Mouse (Mus musculus) lung, postnatal 0 days (tissue): ENCODE results near the gene Meiob. TPM values are rescaled to one million over a fixed set of nuclear protein-coding genes. Genes with fewer than 3 reads are reported as not detected.
A peak's percentile ranks its signal among the peaks of the same experiment; 100 is the strongest.

Experiments used
- ATAC-seq: fragments of 200-750 bp; cut with Nextera tagmentation; 2 replicates; pipeline ENCODE4 v1.8.0; 2017; ENCODE audit warnings: moderate library complexity
- DNase-seq: peaks from one replicate; pipeline ENCODE4 v3.0.0-alpha.2; 2016; ENCODE audit warnings: low spot score
- H3K27ac ChIP-seq: fragments of 300-500 bp; sonication (generic); 2 replicates; pipeline ENCODE4 v1.5.1; 2014; ENCODE audit warnings: antibody characterized with exemption, mild to moderate bottlenecking, low read length, mixed read lengths
- H3K27me3 ChIP-seq: fragments of 300-500 bp; sonication (generic); replicated peaks from 2 replicates; pipeline ENCODE4 v1.6.1; 2014; ENCODE audit warnings: low read length, mixed read lengths; ENCODE audit not compliant: insufficient read depth
- H3K36me3 ChIP-seq: fragments of 300-500 bp; sonication (generic); 2 replicates; pipeline ENCODE4 v1.6.1; 2014; ENCODE audit warnings: low read length, mixed read lengths; ENCODE audit not compliant: insufficient read depth
- H3K4me1 ChIP-seq: fragments of 300-500 bp; sonication (generic); 2 replicates; pipeline ENCODE4 v1.6.1; 2014; ENCODE audit warnings: antibody characterized with exemption, low read depth, low read length, mixed read lengths; ENCODE audit not compliant: insufficient read depth
- H3K4me2 ChIP-seq: fragments of 300-500 bp; sonication (generic); replicated peaks from 2 replicates; pipeline ENCODE4 v1.6.1; 2014; ENCODE audit warnings: low read depth, mild to moderate bottlenecking, low read length, moderate library complexity, mixed read lengths
- H3K4me3 ChIP-seq: fragments of 300-500 bp; sonication (generic); 2 replicates; pipeline ENCODE4 v1.5.1; 2014; ENCODE audit warnings: low read depth, low read length
- H3K9ac ChIP-seq: fragments of 300-500 bp; sonication (generic); replicated peaks from 2 replicates; pipeline ENCODE4 v1.6.1; 2014; ENCODE audit warnings: low read depth, mild to moderate bottlenecking
- H3K9me3 ChIP-seq: fragments of 300-500 bp; sonication (generic); 2 replicates; pipeline ENCODE4 v1.6.1; 2016; ENCODE audit warnings: low read length, mixed read lengths
- CTCF ChIP-seq: IDR thresholded peaks from 2 replicates; pipeline ENCODE4 v1.5.1; 2016; ENCODE audit warnings: antibody characterized with exemption, mild to moderate bottlenecking
- EP300 ChIP-seq: IDR thresholded peaks from 2 replicates; pipeline ENCODE4 v1.6.1; 2016; ENCODE audit warnings: antibody characterized with exemption, mild to moderate bottlenecking, control low read depth
- WGBS: fragments of 180-500 bp; shearing (Covaris S2); extraction: QIAGEN DNeasy Blood & Tissue Kit; methylation state at CpG from one replicate; pipeline ENCODE4 v1.1.7; 2014; 5-methylcytosine and 5-hydroxymethylcytosine counted together
- polyA plus RNA-seq: library from polyadenylated mRNA; unstranded; fragments of >200 nt; fragmentation: Nextera tagmentation; extraction: Ambion mirVana; gene quantifications from 2 replicates; pipeline ENCODE4 v1.2.1, GENCODE M21; 2015

Gene Meiob
- polyA plus RNA-seq, 1 experiment from 2014 or later, result not detected

DNA sequence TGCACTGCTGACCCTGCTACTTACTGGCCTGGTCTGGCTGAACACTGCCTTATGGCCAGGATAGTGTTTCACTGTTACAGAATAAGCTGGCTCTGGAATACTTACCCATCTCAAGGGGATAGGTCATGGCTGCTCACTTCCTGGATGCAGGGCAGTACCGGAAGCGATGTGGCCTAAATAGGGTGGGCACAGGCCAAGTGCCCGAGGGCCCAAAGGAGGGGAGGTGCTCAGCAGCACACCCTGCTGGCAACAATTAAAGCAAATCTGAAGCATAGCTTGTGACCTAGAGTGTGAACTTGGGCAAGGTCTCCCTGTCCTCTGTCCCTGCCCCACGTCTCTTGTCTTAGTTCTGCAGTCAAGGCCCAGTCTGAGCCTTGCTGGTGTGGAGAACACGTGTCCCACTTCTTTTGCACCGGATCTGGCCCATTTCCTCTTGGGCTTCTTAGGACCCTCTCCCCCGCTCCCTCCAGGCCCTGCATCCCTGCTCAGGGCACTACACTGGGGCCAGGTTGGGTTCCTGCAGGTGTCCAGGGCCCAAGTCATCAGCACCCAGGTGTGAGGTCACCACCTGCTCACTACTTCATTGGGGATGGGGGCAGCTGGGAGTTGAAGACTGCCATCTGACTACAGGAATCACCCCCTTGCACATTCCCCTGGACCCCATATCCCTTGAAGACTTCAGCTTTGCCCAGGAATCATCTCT is 77.8 kb downstream of the Meiob start:
- peaks cover 7% of the 10 kb centered on the region; the same call in 1 of the 2 replicates for H3K36me3 ChIP-seq
- ATAC-seq, result no peak
- H3K27me3 ChIP-seq, result no peaks in the 10 kb centered on the region
- 33% methylated on average over 7 of the region's 7 CpGs for WGBS
- TF ChIP-seq EP300 (no peak), CTCF (peak; percentile 72)
- no peaks in the 10 kb centered on the region for H3K9me3 ChIP-seq
- no peak overlapping the region for H3K27ac ChIP-seq
- H3K4me1 ChIP-seq, result peaks cover 8% of the 10 kb centered on the region; the same call in 1 of the 2 replicates
- no peak overlapping the region for H3K4me3 ChIP-seq
- H3K9ac ChIP-seq, result no peak overlapping the region
- no peak overlapping the region for H3K4me2 ChIP-seq
- DNase-seq, result peak; percentile 49

DNA sequence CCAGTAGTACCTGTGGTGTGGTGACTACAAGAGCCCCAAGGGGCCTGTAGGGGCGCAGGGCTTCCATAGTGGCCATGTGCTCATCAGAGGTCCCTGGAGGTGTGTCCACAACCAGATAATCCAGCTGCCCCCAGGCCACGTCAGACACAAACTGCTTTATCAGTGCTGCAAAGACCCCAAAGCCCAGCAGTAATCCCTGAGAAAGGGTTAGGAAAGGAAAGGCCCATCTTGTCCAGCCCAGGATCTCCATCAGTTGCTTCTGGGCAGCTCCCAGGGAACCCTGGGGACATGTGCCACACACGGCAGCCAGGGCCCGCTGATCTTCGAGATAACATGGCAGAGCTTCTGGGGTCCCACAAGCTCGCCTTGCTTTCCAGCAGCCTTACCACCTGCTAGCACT is 80.3 kb downstream of the Meiob start:
- H3K4me3 ChIP-seq, result no peak overlapping the region
- H3K9me3 ChIP-seq, result no peaks in the 10 kb centered on the region
- H3K4me1 ChIP-seq, result peaks cover 20% of the 10 kb centered on the region
- WGBS, result 80% methylated on average over 6 of the region's 6 CpGs
- ATAC-seq (no peak), DNase-seq (no peak)
- H3K27ac ChIP-seq, result no peak overlapping the region
- no peak overlapping the region for H3K4me2 ChIP-seq
- peaks cover 10% of the 10 kb centered on the region; the same call in 1 of the 2 replicates for H3K36me3 ChIP-seq
- no peaks in the 10 kb centered on the region for H3K27me3 ChIP-seq
- H3K9ac ChIP-seq, result no peak overlapping the region
- no peak for TF ChIP-seq CTCF
- no peak for TF ChIP-seq EP300

DNA sequence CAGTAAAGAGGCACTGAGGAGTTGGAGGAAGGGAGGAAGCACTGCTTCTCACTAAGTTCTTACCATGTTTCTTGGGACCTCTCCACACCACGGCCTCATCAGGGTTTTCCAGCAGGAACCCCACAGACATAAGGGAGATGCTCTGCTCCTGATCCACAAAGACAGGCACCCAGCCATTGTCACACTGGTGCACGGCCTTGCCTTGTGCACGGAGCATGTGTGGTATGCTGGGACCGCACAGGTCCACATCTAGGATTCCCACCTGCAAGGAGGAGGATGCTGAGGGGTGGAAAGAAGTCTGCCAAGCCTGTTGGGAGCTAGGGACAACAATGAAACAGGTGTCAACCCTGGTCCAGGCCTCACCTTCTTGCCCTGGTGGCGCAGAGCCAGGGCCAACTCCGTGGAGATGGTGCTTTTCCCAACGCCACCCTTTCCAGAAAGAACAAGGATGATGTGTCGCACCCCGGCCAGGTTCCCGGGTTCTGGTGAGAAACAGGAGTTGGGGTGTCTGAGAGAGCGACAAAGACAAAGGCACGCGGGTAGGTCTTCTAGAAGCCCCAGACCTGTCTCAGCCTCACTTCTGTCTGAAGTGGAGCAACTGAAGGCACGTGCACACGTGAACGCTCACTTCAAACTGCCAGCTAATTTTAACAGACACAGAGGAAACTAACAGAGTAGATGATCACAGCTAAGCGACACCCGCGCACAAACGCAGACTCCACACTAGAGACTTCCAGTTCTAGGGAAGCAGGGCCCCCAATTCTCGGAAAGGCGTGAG is 81.5 kb downstream of the Meiob start:
- H3K27ac ChIP-seq, result peak overlapping the region; percentile 51; the same call in 1 of the 2 replicates
- WGBS, result 23% methylated on average over 22 of the region's 22 CpGs
- H3K27me3 ChIP-seq, result no peaks in the 10 kb centered on the region
- ATAC-seq, result no peak
- peak overlapping the region; percentile 84 for H3K4me2 ChIP-seq
- TF ChIP-seq CTCF (no peak), EP300 (no peak)
- H3K36me3 ChIP-seq, result peaks cover 10% of the 10 kb centered on the region; the same call in 1 of the 2 replicates
- H3K4me1 ChIP-seq, result peaks cover 20% of the 10 kb centered on the region
- DNase-seq, result no peak
- H3K9me3 ChIP-seq, result no peaks in the 10 kb centered on the region
- H3K4me3 ChIP-seq, result peak overlapping the region; percentile 79
- peak overlapping the region; percentile 81 for H3K9ac ChIP-seq

DNA sequence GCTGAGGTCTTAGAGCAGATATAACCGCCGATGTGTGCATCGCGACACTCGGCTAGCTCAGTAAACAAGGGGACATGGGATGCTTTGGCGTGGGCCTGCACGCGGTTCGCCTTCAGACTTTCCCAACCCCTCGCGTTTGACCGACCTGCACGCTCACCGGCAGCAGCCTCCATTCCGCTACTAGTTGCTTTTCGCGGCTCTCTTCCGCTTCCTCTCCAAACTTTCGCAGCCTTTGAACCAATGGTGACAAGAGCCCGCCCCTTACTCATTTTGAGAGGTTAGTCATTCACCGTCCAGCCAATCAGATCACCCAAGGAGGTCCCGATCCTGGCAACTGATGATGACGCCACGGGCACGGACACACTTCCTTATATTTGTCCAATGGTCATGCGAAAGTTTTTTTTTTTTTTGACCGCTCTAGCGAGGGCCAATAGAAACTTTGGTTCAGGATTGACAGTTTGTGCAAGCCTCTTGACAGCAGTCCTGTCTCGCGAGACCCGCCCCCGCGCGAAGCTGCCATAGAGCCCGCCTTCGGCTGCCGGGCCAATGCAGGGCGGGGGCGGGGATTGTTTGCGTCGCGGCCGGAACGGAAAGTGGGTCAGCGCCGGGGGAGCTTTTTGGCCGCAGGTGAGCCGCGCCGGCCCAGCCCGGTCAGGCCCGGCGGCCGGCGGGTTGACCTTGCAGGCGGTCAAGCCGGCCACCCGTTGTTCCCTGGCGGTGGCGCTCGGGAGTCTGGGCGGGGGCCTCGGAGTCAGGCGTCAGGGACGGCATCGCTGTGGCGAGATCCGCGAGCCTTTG is 82.2 kb downstream of the Meiob start, which contains the start of the genes Nubp2 and Spsb3:
Gene Nubp2 (minus strand): TSS at position 216 of the 798 bp plus-strand sequence.
Gene Spsb3 (plus strand): TSS at position 510 of the 798 bp plus-strand sequence.
- ATAC-seq (peak; percentile 97), DNase-seq (peak; percentile 100)
- H3K36me3 ChIP-seq, result peaks cover 12% of the 10 kb centered on the region; the same call in 1 of the 2 replicates

DNA sequence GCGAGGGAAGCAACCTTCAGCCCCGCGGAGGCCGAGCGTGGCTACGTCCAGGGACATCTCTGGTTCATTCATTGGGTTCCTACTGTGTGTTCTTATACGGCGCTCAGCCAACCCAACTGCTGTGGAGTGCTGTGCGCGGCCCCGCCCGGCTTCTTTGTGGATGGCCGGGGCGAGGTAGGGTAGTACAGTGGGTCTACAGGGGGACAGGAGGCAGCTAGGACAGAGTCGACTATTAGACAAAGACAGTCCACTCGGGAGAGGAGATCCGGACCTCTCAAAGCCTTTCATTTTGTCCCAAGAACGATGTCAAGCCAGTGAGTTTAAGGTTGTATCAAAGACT is 82.8 kb downstream of the Meiob start:
- H3K4me3 ChIP-seq, result peak overlapping the region; percentile 88
- no peak; the same call in 1 of the 2 replicates for ATAC-seq
- peak overlapping the region; percentile 87 for H3K4me2 ChIP-seq
- DNase-seq, result no peak
- H3K4me1 ChIP-seq, result peaks cover 20% of the 10 kb centered on the region
- peak overlapping the region; percentile 82 for H3K27ac ChIP-seq
- H3K27me3 ChIP-seq, result no peaks in the 10 kb centered on the region
- TF ChIP-seq CTCF, result no peak
- TF ChIP-seq EP300, result no peak
- H3K36me3 ChIP-seq, result peaks cover 14% of the 10 kb centered on the region; the same call in 1 of the 2 replicates
- H3K9ac ChIP-seq, result peak overlapping the region; percentile 86
- H3K9me3 ChIP-seq, result no peaks in the 10 kb centered on the region
- WGBS, result 2% methylated on average over 18 of the region's 18 CpGs

More for the DNA sequence above, 82.2 kb downstream of the Meiob start, which contains the start of the genes Nubp2 and Spsb3:
- H3K9me3 ChIP-seq, result no peaks in the 10 kb centered on the region
- H3K4me2 ChIP-seq, result peak within 1 kb of the TSS; percentile 87
- peak within 1 kb of the TSS; percentile 82 for H3K27ac ChIP-seq
- peak within 1 kb of the TSS; percentile 86 for H3K9ac ChIP-seq
- H3K27me3 ChIP-seq, result no peaks in the 10 kb centered on the region
- under 1% methylated on average over 69 of the region's 69 CpGs for WGBS
- peaks cover 20% of the 10 kb centered on the region for H3K4me1 ChIP-seq
- H3K4me3 ChIP-seq, result peak within 1 kb of the TSS; percentile 88
- TF ChIP-seq CTCF (peak; percentile 46), EP300 (peak; percentile 78)
